Mouse (Mus musculus): ENCODE data around the gene Nck2.

GRCm38 (mm10) chr1:43547644-43548043 is 103.3 kb downstream of the Nck2 start:
- TF ChIP-seq POLR2A (IDR thresholded peaks at IDR 0.05; ENCODE audit: low read depth, low read length) (no peak), CTCF (IDR thresholded peaks at IDR 0.05; ENCODE audit: borderline replicate concordance, insufficient read depth, low read length) (no peak)
